Mouse (Mus musculus) layer of hippocampus, adult 9-10 months (tissue): ENCODE measurements at regions not wholly inside any gene's neighbourhood (a gene's known extent, or its start where the extent isn't known, plus 50 kb on each side); places are given as distances from the start of the nearest gene placed in this dataset.

ENCODE experiments used
- DNase-seq: peaks from one replicate; pipeline ENCODE4 v3.0.0; 2022; ENCODE audit warnings: low spot score

GRCm38 (mm10) chr9:120765292-120765691, 163.7 kb upstream of the Ctnnb1 start:
- no peak for DNase-seq

DNA sequence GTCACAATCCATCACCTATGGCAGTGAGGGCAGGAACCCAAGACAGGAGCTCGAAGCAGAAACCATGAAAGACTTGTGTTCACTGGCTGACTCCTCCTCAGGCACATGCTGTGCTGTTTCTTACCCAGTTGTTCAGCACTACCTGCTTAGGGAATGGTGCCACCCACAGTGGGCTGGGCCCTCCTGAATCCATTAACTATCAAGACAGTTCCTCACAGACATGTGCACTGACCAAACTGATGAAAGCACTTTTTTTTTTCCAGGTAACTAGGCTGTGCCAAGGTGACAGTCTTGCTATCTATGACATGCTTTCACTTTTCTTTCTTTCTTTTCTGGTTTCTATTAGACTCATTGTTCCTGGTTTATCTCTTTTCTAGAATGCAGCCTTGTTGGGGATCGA, 162.1 kb upstream of the Ctnnb1 start:
- DNase-seq = no peak

- DNase-seq = no peak
These were observed 161.6 kb upstream of the Ctnnb1 start for GRCm38 (mm10) chr9:120767396-120767795.

- DNase-seq = no peak
These were observed 160.0 kb upstream of the Ctnnb1 start for GRCm38 (mm10) chr9:120769056-120769455.

- DNase-seq = no peak
These were observed 159.3 kb upstream of the Ctnnb1 start for GRCm38 (mm10) chr9:120769679-120770078.

GRCm38 (mm10) chr9:120770886-120771285, 158.1 kb upstream of the Ctnnb1 start:
- DNase-seq = no peak

DNA sequence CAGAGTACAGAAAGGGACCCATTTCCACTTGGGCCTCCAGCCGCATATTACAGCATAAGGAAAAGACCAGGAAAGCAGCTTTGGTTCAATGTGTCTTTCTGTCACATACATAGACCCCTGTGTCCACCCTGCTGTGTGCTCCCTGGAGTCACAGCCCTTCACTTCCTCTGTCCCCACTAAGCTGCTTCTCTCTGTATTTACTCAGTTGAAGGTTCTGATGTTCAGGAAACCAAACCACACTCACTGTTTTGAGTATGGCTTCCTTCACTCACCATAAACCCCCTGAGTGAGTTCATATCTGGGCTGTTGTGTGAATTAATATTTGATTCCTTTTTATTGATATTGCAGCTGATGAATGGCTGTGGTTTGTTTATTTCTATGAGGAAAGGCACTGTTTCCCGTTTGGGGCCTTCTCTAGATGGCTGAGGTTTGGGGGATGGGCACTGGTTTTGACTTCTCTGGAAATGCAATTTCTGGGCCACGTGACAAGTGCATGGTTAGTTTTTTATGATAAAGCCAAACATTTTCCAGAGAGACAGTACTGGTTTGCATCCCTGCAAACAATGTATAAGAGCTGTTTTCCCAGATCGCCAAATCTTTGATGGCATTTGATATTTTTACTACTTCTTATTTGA, 157.0 kb upstream of the Ctnnb1 start:
- DNase-seq = no peak

GRCm38 (mm10) chr9:120774251-120774650, 154.8 kb upstream of the Ctnnb1 start:
- no peak for DNase-seq

DNA sequence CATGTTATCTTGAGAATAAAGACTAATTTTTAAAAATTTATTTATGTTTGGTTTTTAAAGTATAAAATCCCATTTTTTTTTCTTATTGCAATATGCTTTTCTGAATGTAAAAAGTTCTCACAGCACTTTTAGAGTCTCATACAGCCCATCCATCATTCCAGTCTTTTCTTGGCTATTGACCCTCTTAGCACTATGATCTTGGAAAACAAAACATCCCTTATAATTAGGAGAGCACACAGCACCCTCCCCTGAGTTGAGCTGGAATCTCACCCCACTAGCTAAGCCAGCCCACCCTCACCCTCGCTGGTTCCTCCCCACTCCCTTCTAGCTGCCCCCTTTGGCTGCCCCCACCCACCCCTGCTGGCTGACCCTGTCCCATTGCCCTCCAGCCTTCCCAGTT, 154.2 kb upstream of the Ctnnb1 start:
- DNase-seq = no peak

DNA sequence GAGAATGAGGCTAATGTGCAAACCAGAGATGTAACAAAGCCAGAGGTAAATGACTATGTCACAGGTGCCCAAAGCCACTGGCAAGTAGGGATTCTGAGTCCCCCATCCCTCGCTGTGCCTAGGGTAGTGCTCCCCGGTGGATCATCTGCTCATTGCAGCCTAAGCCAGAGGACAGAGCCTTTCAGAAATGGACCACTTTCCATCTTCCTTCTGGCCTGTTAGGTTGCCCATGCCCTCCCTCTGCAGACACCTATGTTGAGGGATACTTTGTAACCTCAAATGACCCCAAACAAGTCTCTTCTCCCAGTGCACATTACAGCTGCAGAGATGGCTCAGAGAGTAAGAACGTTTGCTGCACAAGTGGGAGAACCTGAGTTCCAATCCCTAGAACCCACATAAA, 153.3 kb upstream of the Ctnnb1 start:
- no peak for DNase-seq

- DNase-seq = no peak
These were observed 152.5 kb upstream of the Ctnnb1 start for GRCm38 (mm10) chr9:120776456-120777001.

GRCm38 (mm10) chr9:120777016-120777415, 152.0 kb upstream of the Ctnnb1 start:
- no peak for DNase-seq

- DNase-seq = no peak
These were observed 151.5 kb upstream of the Ctnnb1 start for GRCm38 (mm10) chr9:120777501-120777900.

GRCm38 (mm10) chr9:120778423-120778822, 150.6 kb upstream of the Ctnnb1 start:
- DNase-seq = no peak

DNA sequence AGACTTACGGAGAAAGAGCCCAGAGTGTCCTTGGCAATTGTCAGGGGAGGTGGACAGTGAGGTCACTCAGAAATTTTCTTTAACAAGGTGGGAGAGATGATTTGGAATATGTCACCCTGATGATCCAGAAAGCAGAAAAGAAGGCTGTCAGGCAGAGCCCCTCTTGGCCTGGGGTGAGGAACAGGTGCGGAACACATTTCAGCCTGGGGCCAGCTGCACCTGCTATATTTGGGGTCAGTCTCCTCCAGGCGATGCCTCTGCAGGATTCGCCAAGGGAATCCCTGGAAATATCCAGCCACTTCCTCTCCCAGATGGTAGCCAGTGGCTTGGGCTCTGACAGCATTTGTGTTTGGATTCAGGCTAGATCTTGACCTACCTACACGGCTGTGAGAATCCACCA, 134.8 kb upstream of the Ctnnb1 start:
- DNase-seq = no peak

GRCm38 (mm10) chr9:120796111-120796880, 132.7 kb upstream of the Ctnnb1 start:
- no peak for DNase-seq

DNA sequence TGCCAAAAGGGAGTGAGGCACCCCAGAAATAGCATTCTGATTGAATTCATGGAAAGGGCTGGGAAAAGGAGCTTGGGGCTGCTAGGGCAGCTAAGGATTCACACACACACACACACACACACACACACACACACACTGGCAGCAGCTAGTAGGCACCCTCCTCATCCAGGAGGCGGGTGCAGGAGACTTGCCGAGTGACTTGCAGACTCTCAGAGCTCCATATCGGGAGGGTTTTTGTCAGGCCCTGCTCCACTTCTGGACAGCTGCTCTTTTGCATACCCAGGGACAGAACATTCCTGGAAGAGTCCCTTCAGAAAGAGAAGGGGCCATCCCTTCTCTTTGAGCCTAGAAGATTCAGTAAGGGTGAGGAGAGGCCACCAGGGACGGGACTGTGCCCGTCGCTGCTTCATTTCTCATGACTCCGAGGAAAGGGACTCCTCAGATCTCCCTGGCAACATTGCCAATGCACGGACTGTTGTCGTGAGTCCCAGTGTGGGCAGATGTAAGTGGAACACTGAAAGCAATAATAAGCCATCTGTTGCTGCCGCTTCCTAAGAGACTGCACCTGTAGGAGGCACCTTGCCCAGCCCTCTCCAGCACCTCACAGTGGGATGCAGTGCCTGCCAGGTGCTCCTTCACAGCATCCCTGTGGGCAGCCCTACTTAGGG, 130.9 kb upstream of the Ctnnb1 start:
- no peak for DNase-seq

GRCm38 (mm10) chr9:120798901-120799300, 130.1 kb upstream of the Ctnnb1 start:
- no peak for DNase-seq

DNA sequence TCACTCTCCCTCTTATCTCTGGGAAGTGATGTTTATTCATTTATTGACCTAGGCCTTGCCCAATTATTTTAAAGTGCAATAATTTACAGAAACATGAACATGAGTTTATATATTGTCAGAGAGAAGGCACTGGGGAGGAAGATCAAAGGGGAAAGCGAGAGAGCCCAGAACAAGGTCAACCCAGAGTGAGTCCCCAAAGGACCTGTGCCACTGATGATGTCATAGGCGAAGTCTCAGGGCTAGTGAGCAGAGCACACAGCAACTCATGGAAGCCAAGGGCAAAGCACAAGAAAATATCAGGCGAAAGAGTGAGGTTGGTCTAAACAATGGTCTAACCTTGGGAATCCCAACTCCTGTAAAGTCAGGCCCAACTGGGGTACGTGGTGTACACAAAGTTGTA, 126.4 kb upstream of the Ctnnb1 start:
- no peak for DNase-seq

- DNase-seq = no peak
These were observed 124.2 kb upstream of the Ctnnb1 start for GRCm38 (mm10) chr9:120804760-120805294.

DNA sequence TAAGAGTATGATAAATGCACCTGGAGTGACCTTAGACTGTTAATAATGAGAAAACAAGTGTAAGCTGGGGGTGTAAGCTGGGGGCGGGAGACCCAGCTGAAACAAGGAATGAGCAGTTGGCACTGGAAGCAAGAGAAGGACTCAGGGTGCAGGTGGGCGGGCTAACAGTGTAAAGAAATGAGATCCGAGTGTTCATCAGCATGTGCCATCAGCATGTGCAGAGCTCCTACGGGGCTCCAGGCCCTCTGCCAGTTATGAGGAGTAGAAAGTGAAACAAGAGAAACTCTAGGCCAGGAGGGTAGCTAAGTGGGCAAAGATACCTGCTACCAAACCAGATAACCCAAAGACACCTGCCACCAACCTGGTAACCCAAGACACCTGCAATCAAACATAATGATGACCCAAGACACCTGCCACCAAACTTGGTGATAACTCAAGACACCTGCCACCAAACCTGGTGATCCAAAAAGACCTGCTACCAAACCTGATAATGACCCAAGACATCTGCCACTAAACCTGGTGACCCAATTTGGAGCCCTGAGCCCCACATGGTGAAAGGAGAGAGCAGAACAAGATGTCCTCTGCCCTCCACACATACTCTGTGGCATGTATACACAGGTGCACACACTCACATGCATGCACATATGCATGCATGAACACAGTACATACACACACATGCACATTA, 120.1 kb upstream of the Ctnnb1 start:
- DNase-seq = no peak

DNA sequence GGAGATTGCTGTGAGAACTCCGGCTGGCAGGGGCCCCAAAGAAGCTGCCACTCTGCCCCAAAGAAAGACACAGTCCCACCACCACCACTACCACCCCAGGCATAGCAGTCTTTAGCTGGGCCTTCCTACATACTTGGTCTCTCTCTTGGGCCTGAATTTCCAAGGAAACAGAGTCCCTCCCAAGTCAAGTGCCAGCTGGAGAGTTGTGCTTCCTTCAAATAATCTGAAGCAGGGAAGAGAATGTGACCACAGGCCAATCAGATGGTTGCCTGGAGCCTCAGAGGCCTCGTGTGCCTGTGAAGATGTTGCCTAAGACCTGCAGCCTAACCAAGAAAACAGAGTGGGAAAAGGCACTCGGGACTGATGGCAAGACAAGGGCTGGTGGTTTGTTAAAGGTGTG, 117.5 kb upstream of the Ctnnb1 start:
- no peak for DNase-seq
